Mouse (Mus musculus) B cell, adult 67 days (primary cell): Measurements from ENCODE around the gene Ap3d1. TPM values are rescaled to one million over a fixed set of nuclear protein-coding genes. Genes with fewer than 3 reads are reported as not detected.

Experiments
- total RNA-seq, 2 experiments: library from RNA; stranded (reverse); gene quantifications; 4 replicates each; pipeline ENCODE4 v1.2.4; 2023

Ap3d1 gene
- 100 to 1,000 TPM; 148 to 163 TPM for total RNA-seq

DNA sequence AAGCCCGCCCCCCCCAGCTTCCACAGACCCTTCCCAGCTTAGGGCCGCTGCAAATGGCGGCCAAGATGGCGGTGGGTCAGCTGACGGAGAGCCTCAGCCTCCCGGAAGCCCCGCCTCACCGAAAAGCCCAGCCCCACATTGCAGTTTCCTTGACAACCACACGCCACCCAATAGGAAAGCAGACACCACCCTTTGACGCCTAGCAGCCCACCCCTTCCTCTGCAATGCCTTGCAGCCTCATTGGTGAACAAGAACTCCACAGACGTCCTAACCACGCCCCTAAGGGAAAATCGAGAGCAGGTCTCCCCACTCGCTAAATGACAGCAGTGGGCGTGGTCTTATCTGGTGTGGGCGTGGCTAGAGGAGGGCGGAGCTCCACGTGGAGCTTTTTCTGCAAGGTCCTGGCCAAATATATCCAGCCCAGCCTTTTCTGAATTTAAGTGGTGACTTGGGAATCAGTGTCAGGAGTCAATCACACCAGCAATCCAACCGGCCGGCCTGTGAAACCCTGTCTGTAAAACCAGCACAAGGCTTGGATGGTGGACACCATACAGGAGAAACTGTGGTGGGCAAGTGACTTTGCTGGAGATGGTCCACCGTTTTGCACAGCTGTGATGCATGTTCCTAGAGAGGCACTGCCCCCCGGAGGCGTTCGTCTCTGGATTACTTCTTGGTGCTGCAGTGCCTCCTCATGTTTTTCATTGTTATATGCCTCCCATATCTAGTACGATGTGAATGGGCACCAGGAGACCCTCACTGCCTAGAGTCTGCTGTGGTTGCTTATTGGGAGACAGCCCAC lies at the start of gene Ap3d1:
Ap3d1 (minus strand) TSS at position 85 of the 799 bp plus-strand sequence.

GRCm38 (mm10) chr10:80754594-80755290 lies 12.7 kb upstream of the Ap3d1 start, which contains the start of gene Dot1l:
Gene Dot1l (plus strand): TSS chr10:80755206.

DNA sequence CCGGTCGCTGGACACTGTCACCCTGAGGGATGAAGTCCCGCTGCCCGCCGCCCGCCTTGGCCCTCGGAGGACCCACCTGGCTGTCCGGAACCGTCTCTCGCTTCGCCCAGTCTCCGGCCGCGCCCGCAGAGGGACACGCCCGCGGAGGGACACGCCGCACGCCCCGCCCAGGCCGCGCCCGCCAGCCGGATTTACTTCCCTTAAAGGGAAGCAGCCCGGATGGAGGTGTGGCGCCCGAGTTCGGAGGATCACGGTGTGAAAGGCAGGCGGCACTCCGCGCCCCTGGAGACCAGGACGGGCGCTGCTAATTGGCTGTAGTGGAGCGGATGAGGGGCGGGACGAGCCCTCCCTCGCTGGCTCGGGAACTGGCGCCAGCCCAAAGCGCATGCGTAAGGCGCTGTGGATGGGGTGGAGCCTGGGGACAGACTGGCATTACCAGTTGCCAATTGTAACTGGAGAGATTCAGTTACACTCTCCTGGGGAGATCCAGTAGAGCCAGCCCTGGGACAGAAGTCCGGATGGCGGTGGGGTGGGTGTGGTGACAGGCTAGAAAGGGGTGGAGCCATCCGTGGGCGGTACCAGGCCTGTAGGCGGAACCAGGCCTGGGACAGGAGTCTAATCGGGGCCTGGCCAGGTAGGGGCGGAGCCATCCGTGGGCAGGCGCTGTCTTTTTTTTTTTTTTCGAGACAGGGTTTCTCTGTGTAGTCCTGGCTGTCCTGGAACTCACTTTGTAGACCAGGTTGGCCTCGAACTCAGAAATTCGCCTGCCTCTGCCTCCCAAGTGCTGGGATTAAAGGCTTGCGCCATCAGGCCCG lies 40.1 kb downstream of the Ap3d1 start, which contains the start of the genes Mob3a and Izumo4:
Mob3a (minus strand) TSS at position 257 of the 815 bp plus-strand sequence.
Izumo4 (plus strand) TSS at position 464 of the 815 bp plus-strand sequence.

DNA sequence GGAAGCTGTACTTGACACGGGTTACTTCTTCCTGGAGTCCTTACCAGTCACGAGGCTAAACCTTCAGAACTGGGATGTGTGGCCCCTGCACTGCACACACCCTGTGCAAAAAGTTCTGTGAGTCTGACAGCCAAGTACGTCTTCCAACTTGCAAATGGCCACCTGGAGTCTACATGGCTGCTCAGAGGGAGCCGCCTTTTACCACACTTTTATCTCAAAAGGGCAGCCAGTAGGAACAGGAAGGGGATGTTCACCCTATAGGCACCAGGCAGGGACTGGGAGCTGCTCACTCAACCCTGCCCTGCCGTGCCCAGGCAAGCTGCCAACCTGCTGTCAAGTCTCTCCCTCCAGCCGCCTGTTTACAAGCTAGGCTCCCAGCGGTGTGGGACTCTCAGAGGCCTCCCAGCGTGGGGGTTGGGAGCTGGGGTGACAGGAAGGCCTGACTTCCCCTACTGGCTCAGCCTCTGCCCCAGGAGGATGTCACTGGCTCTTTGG lies 64.1 kb downstream of the Ap3d1 start, which contains the start of gene Mknk2:
Mknk2 (minus strand) TSS at position 171 of the 495 bp plus-strand sequence.

Other genes starting within 250 kb of the Ap3d1 start
- gene Onecut3, start 247.4 kb downstream of the Ap3d1 start, total RNA-seq, result not detected
- gene Atp8b3, start 203.1 kb downstream of the Ap3d1 start, total RNA-seq, result not detected
- 100 to 1,000 TPM; 117 to 120 TPM for gene Rexo1, start 180.7 kb downstream of the Ap3d1 start, total RNA-seq
- 10 to 100 TPM; 32.4 to 32.5 TPM for gene Klf16, start 164.9 kb downstream of the Ap3d1 start, total RNA-seq
- 100 to 1,000 TPM; 111 to 117 TPM for gene Abhd17a, start 151.9 kb downstream of the Ap3d1 start, total RNA-seq
- 10 to 100 TPM; 54.1 to 64.9 TPM for gene Scamp4, start 139.4 kb downstream of the Ap3d1 start, total RNA-seq
- gene Adat3, start 139.4 kb downstream of the Ap3d1 start, total RNA-seq, result 10 to 100 TPM in 1 of 2 experiments, 1 to 10 TPM in 1; 6.4 to 13.3 TPM
- 10 to 100 TPM in 1 of 2 experiments, 1 to 10 TPM in 1; 9.1 to 10.4 TPM for gene Gm49322, start 136.2 kb downstream of the Ap3d1 start, total RNA-seq
- 100 to 1,000 TPM; 203 to 222 TPM for gene Csnk1g2, start 119.4 kb downstream of the Ap3d1 start, total RNA-seq
- gene Btbd2, start 85.2 kb downstream of the Ap3d1 start, total RNA-seq, result 10 to 100 TPM; 32.1 to 40.9 TPM
- 100 to 1,000 TPM; 441 to 463 TPM for gene Mknk2, start 64.2 kb downstream of the Ap3d1 start, total RNA-seq
- 100 to 1,000 TPM; 123 to 146 TPM for gene Mob3a, start 40.3 kb downstream of the Ap3d1 start, total RNA-seq
- 10 to 100 TPM; 45.0 to 50.1 TPM for gene Izumo4, start 40.1 kb downstream of the Ap3d1 start, total RNA-seq
- gene Dot1l, start 12.9 kb upstream of the Ap3d1 start, total RNA-seq, result 10 to 100 TPM; 68.5 to 68.9 TPM
- gene Sf3a2, start 55.9 kb upstream of the Ap3d1 start, total RNA-seq, result 10 to 100 TPM; 69.1 to 83.5 TPM
- gene Plekhj1, start 56.4 kb upstream of the Ap3d1 start, total RNA-seq, result 100 to 1,000 TPM; 151 to 152 TPM
- 1 to 10 TPM; 1.2 to 2.7 TPM for gene Amh, start 63.0 kb upstream of the Ap3d1 start, total RNA-seq
- not detected for gene Jsrp1, start 71.2 kb upstream of the Ap3d1 start, total RNA-seq
- 100 to 1,000 TPM; 496 to 510 TPM for gene Oaz1, start 84.4 kb upstream of the Ap3d1 start, total RNA-seq
- not detected for gene Lingo3, start 101.8 kb upstream of the Ap3d1 start, total RNA-seq
- gene Lsm7, start 112.9 kb upstream of the Ap3d1 start, total RNA-seq, result 10 to 100 TPM; 31.9 to 37.1 TPM
- gene Sppl2b, start 113.0 kb upstream of the Ap3d1 start, total RNA-seq, result 10 to 100 TPM; 33.2 to 34.7 TPM
- gene Tmprss9, start 129.6 kb upstream of the Ap3d1 start, total RNA-seq, result not detected
- 10 to 100 TPM; 57.8 to 77.8 TPM for gene Timm13, start 158.7 kb upstream of the Ap3d1 start, total RNA-seq
- gene Lmnb2, start 176.0 kb upstream of the Ap3d1 start, total RNA-seq, result 10 to 100 TPM; 14.6 to 16.0 TPM
- 10 to 100 TPM; 32.5 to 39.0 TPM for gene Gadd45b, start 187.8 kb upstream of the Ap3d1 start, total RNA-seq